Mouse (Mus musculus): Measurements from ENCODE around the gene Plk3. TPM values are rescaled to one million over a fixed set of nuclear protein-coding genes. Genes with fewer than 3 reads are reported as not detected.

Gene Plk3
- polyA plus RNA-seq, 1 experiment from 2014 or later, result 48.9 TPM

DNA sequence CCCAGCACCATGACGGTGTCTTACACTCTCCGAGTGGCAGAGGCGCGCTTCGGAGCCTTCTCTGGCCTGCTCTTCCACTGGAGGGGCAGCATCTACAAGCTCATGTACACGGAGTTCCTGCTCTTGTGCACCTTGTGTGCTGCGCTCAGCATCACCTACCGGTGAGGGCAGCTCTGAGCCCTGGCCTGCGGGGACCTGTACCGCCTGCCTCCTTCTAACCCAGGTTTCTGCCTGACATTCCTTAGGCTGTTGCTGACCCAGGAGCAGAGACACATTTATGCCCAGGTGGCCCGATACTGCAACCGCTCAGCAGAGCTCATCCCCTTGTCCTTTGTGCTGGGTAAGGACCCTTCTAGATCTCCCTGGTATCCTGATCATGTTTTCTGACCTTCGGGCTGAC, 11.5 kb upstream of the Plk3 start:
- no peak overlapping the region for H3K4me2 ChIP-seq (ENCODE audit: low read depth)
- H3K27me3 ChIP-seq (ENCODE audit: control insufficient read depth, insufficient read depth, low read length), result no peaks in the 10 kb centered on the region
- H3K36me3 ChIP-seq (ENCODE audit: control insufficient read depth, insufficient read depth, low read length), result peaks cover 1% of the 10 kb centered on the region; the same call in 1 of the 2 replicates
- H3K4me1 ChIP-seq (ENCODE audit: control insufficient read depth, insufficient read depth, low read length), result no peaks in the 10 kb centered on the region
- ATAC-seq (ENCODE audit: insufficient read depth, low FRiP score, low TSS enrichment) (no peak), DNase-seq (ENCODE audit: low spot score) (no peak)
- H3K9me3 ChIP-seq (ENCODE audit: control insufficient read depth, low read length), result no peaks in the 10 kb centered on the region
- 94% methylated on average over 13 of the region's 13 CpGs for whole genome bisulfite sequencing
- H3K27ac ChIP-seq (ENCODE audit: low read depth, low read length), result no peak overlapping the region
- no peak overlapping the region for H3K4me3 ChIP-seq (ENCODE audit: low read depth, low read length)
- H3K9ac ChIP-seq (ENCODE audit: low read length), result no peak overlapping the region

- no peak overlapping the region for H3K27ac ChIP-seq (ENCODE audit: low read depth, low read length)
- DNase-seq (ENCODE audit: low spot score) (no peak), ATAC-seq (ENCODE audit: insufficient read depth, low FRiP score, low TSS enrichment) (no peak)
- 55% methylated on average over 7 of the region's 7 CpGs for WGBS
- no peaks in the 10 kb centered on the region for H3K9me3 ChIP-seq (ENCODE audit: control insufficient read depth, low read length)
- no peak overlapping the region for H3K4me3 ChIP-seq (ENCODE audit: low read depth, low read length)
- no peaks in the 10 kb centered on the region for H3K4me1 ChIP-seq (ENCODE audit: control insufficient read depth, insufficient read depth, low read length)
- H3K36me3 ChIP-seq (ENCODE audit: control insufficient read depth, insufficient read depth, low read length), result no peaks in the 10 kb centered on the region
- H3K27me3 ChIP-seq (ENCODE audit: control insufficient read depth, insufficient read depth, low read length), result no peaks in the 10 kb centered on the region
- no peak overlapping the region for H3K4me2 ChIP-seq (ENCODE audit: low read depth)
- H3K9ac ChIP-seq (ENCODE audit: low read length), result no peak overlapping the region
Measured at GRCm38 (mm10) chr4:117143023-117143422, 9.3 kb upstream of the Plk3 start.

- H3K4me2 ChIP-seq (ENCODE audit: low read depth), result no peak overlapping the region
- WGBS, result 44% methylated on average over 4 of the region's 4 CpGs
- no peaks in the 10 kb centered on the region for H3K27me3 ChIP-seq (ENCODE audit: control insufficient read depth, insufficient read depth, low read length)
- DNase-seq (ENCODE audit: low spot score) (no peak), ATAC-seq (ENCODE audit: insufficient read depth, low FRiP score, low TSS enrichment) (no peak)
- H3K4me3 ChIP-seq (ENCODE audit: low read depth, low read length), result no peak overlapping the region
- no peaks in the 10 kb centered on the region for H3K9me3 ChIP-seq (ENCODE audit: control insufficient read depth, low read length)
- no peaks in the 10 kb centered on the region for H3K36me3 ChIP-seq (ENCODE audit: control insufficient read depth, insufficient read depth, low read length)
- no peak overlapping the region for H3K27ac ChIP-seq (ENCODE audit: low read depth, low read length)
- H3K4me1 ChIP-seq (ENCODE audit: control insufficient read depth, insufficient read depth, low read length), result no peaks in the 10 kb centered on the region
- no peak overlapping the region for H3K9ac ChIP-seq (ENCODE audit: low read length)
Measured at GRCm38 (mm10) chr4:117140613-117141012, 6.8 kb upstream of the Plk3 start.

GRCm38 (mm10) chr4:117139217-117139612, 5.5 kb upstream of the Plk3 start:
- Histone ChIP-seq H3K4me3 (ENCODE audit: low read depth, low read length) (no peak overlapping the region), H3K27me3 (ENCODE audit: control insufficient read depth, insufficient read depth, low read length) (no peaks in the 10 kb centered on the region), H3K9ac (ENCODE audit: low read length) (no peak overlapping the region), H3K9me3 (ENCODE audit: control insufficient read depth, low read length) (no peaks in the 10 kb centered on the region), H3K27ac (ENCODE audit: low read depth, low read length) (no peak overlapping the region), H3K36me3 (ENCODE audit: control insufficient read depth, insufficient read depth, low read length) (no peaks in the 10 kb centered on the region), H3K4me1 (ENCODE audit: control insufficient read depth, insufficient read depth, low read length) (no peaks in the 10 kb centered on the region), H3K4me2 (ENCODE audit: low read depth) (no peak overlapping the region)
- 3% methylated on average over 2 of the region's 2 CpGs for WGBS
- ATAC-seq (ENCODE audit: insufficient read depth, low FRiP score, low TSS enrichment) (peak; percentile 33; the same call in 1 of the 2 replicates), DNase-seq (ENCODE audit: low spot score) (peak; percentile 58)

GRCm38 (mm10) chr4:117138295-117139216, 4.8 kb upstream of the Plk3 start:
- H3K4me1 ChIP-seq (ENCODE audit: control insufficient read depth, insufficient read depth, low read length), result no peaks in the 10 kb centered on the region
- no peak overlapping the region for H3K4me3 ChIP-seq (ENCODE audit: low read depth, low read length)
- WGBS, result 68% methylated on average over 15 of the region's 17 CpGs
- no peaks in the 10 kb centered on the region for H3K36me3 ChIP-seq (ENCODE audit: control insufficient read depth, insufficient read depth, low read length)
- no peak overlapping the region for H3K27ac ChIP-seq (ENCODE audit: low read depth, low read length)
- no peak overlapping the region for H3K9ac ChIP-seq (ENCODE audit: low read length)
- DNase-seq (ENCODE audit: low spot score), result no peak
- H3K9me3 ChIP-seq (ENCODE audit: control insufficient read depth, low read length), result no peaks in the 10 kb centered on the region
- ATAC-seq (ENCODE audit: insufficient read depth, low FRiP score, low TSS enrichment), result no peak
- H3K4me2 ChIP-seq (ENCODE audit: low read depth), result no peak overlapping the region
- no peaks in the 10 kb centered on the region for H3K27me3 ChIP-seq (ENCODE audit: control insufficient read depth, insufficient read depth, low read length)

DNA sequence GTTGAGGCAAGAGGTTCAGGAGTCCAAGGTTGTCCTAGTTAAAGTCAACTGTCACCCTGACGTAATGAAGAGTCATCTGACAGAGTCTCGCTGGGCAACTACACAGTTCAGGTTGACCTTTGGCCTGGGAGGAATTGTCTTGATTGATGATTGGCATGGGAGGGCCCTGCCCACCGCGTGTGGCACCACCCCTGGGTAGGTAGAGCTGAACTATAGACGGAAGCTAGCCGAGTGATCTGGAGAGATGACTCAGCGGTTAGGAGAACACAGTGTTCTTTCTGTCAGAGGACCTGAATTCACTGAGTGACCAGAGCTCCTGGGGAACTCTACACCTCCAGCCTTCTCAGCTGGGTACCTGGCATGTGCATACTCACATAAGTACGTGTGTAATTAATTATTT, 2.3 kb upstream of the Plk3 start:
- Histone ChIP-seq H3K4me1 (ENCODE audit: control insufficient read depth, insufficient read depth, low read length) (peaks cover 14% of the 10 kb centered on the region), H3K27ac (ENCODE audit: low read depth, low read length) (no peak overlapping the region), H3K9me3 (ENCODE audit: control insufficient read depth, low read length) (no peaks in the 10 kb centered on the region), H3K4me2 (ENCODE audit: low read depth) (no peak overlapping the region), H3K27me3 (ENCODE audit: control insufficient read depth, insufficient read depth, low read length) (no peaks in the 10 kb centered on the region), H3K4me3 (ENCODE audit: low read depth, low read length) (no peak overlapping the region), H3K9ac (ENCODE audit: low read length) (no peak overlapping the region), H3K36me3 (ENCODE audit: control insufficient read depth, insufficient read depth, low read length) (no peaks in the 10 kb centered on the region)
- ATAC-seq (ENCODE audit: insufficient read depth, low FRiP score, low TSS enrichment) (no peak), DNase-seq (ENCODE audit: low spot score) (no peak)
- WGBS, result 29% methylated on average over 8 of the region's 8 CpGs

GRCm38 (mm10) chr4:117134601-117134995, 835 bp upstream of the Plk3 start:
- Histone ChIP-seq H3K36me3 (ENCODE audit: control insufficient read depth, insufficient read depth, low read length) (no peaks in the 10 kb centered on the region), H3K4me2 (ENCODE audit: low read depth) (no peak overlapping the region), H3K4me1 (ENCODE audit: control insufficient read depth, insufficient read depth, low read length) (peaks cover 26% of the 10 kb centered on the region), H3K4me3 (ENCODE audit: low read depth, low read length) (no peak overlapping the region; the same call in 1 of the 2 replicates), H3K27ac (ENCODE audit: low read depth, low read length) (no peak overlapping the region), H3K27me3 (ENCODE audit: control insufficient read depth, insufficient read depth, low read length) (no peaks in the 10 kb centered on the region), H3K9ac (ENCODE audit: low read length) (no peak overlapping the region), H3K9me3 (ENCODE audit: control insufficient read depth, low read length) (no peaks in the 10 kb centered on the region)
- WGBS, result 41% methylated on average over 2 of the region's 2 CpGs
- DNase-seq (ENCODE audit: low spot score) (no peak), ATAC-seq (ENCODE audit: insufficient read depth, low FRiP score, low TSS enrichment) (no peak)

GRCm38 (mm10) chr4:117133366-117133796, 382 bp downstream of the Plk3 start:
- peak overlapping the region; percentile 76 for H3K9ac ChIP-seq (ENCODE audit: low read length)
- DNase-seq (ENCODE audit: low spot score), result peak; percentile 53

GRCm38 (mm10) chr4:117132794-117133143, 994 bp downstream of the Plk3 start:
- peaks cover 3% of the 10 kb centered on the region for H3K36me3 ChIP-seq (ENCODE audit: control insufficient read depth, insufficient read depth, low read length)
- DNase-seq (ENCODE audit: low spot score) (peak; percentile 23), ATAC-seq (ENCODE audit: insufficient read depth, low FRiP score, low TSS enrichment) (no peak)
- peak overlapping the region; percentile 81 for H3K4me2 ChIP-seq (ENCODE audit: low read depth)
- peak overlapping the region; percentile 76 for H3K9ac ChIP-seq (ENCODE audit: low read length)
- H3K9me3 ChIP-seq (ENCODE audit: control insufficient read depth, low read length), result no peaks in the 10 kb centered on the region
- H3K4me3 ChIP-seq (ENCODE audit: low read depth, low read length), result peak overlapping the region; percentile 78
- 6% methylated on average over 11 of the region's 11 CpGs for WGBS
- H3K27me3 ChIP-seq (ENCODE audit: control insufficient read depth, insufficient read depth, low read length), result no peaks in the 10 kb centered on the region
- 0 out of 2 replicates have a peak overlapping the region, but pooled peaks have one; percentile 72 for H3K27ac ChIP-seq (ENCODE audit: low read depth, low read length)
- peaks cover 29% of the 10 kb centered on the region for H3K4me1 ChIP-seq (ENCODE audit: control insufficient read depth, insufficient read depth, low read length)

More at GRCm38 (mm10) chr4:117133366-117133796, 382 bp downstream of the Plk3 start:
- Histone ChIP-seq H3K4me1 (ENCODE audit: control insufficient read depth, insufficient read depth, low read length) (peaks cover 29% of the 10 kb centered on the region), H3K27me3 (ENCODE audit: control insufficient read depth, insufficient read depth, low read length) (no peaks in the 10 kb centered on the region), H3K36me3 (ENCODE audit: control insufficient read depth, insufficient read depth, low read length) (peaks cover 3% of the 10 kb centered on the region), H3K9me3 (ENCODE audit: control insufficient read depth, low read length) (no peaks in the 10 kb centered on the region), H3K27ac (ENCODE audit: low read depth, low read length) (peak overlapping the region; percentile 60; the same call in 1 of the 2 replicates), H3K4me3 (ENCODE audit: low read depth, low read length) (peak overlapping the region; percentile 78), H3K4me2 (ENCODE audit: low read depth) (peak overlapping the region; percentile 81)
- WGBS, result under 1% methylated on average over 39 of the region's 42 CpGs
- peak; percentile 17; the same call in 1 of the 2 replicates for ATAC-seq (ENCODE audit: insufficient read depth, low FRiP score, low TSS enrichment)

Measured in neural tube, embryonic 11.5 days (tissue).